Mouse (Mus musculus) thymus, postnatal 36 days (tissue): ENCODE measurements around the gene Ncdn.
A peak's percentile ranks its signal among the peaks of the same experiment; 100 is the strongest.

Source experiments
- DNase-seq, 2 experiments: peaks; one replicate each; pipeline ENCODE4 v3.0.0; 2022; ENCODE audit warnings: mixed read lengths in 2 of 2

Gene Ncdn

DNA sequence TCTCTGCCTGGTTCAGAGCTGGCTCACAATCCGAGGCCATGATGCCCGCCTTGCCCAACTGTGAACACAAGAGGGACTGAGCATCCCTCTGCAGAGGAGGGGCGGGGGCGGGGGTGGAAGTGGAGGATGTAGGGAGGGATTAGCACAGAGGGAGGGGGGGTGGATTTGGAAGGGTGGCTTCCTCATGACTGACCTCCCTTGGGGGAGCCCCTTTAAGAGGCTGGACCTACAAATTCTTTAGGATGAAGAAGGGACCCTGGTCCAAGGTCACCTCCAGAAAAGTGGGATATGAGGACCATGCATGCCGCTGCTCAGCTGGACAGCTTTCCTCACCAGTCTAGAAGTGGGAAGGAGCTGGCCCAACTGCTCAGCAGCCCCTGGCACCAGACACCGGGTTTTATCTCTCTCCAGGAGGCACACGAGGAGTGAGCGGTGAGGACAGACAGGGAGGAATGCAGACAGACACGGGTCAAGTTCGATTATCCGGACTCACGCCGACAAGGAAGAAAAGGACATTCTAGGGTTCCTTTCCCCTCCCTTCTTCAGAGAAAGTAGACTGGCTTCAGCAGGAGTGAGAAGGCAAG, 1.1 kb downstream of the Ncdn start:
- peak in 1 of 2 experiments; percentile 3 for DNase-seq

DNA sequence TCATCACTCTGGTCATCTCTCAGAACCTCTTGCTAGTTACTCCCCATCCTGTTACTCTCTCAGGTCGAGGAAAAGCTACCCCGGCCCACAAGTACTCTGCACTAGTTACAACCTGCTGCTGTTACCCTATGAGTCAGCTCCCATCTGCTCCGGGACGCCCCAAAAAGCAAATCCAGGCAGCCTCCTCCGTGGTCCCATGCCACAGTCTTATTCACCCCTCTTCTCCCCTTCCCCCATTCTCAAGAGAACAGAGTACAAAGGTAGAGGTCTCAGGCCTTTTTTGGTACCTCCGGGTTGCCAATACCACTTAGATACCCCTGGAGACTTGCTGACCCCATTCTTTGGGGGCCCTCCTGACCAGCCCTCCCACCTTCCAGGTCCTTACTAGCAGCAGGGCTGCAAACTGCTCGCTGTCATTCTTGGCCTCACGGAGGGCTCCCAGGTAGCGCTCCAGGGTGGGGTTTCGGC, 1.6 kb downstream of the Ncdn start:
- no peak for DNase-seq

DNA sequence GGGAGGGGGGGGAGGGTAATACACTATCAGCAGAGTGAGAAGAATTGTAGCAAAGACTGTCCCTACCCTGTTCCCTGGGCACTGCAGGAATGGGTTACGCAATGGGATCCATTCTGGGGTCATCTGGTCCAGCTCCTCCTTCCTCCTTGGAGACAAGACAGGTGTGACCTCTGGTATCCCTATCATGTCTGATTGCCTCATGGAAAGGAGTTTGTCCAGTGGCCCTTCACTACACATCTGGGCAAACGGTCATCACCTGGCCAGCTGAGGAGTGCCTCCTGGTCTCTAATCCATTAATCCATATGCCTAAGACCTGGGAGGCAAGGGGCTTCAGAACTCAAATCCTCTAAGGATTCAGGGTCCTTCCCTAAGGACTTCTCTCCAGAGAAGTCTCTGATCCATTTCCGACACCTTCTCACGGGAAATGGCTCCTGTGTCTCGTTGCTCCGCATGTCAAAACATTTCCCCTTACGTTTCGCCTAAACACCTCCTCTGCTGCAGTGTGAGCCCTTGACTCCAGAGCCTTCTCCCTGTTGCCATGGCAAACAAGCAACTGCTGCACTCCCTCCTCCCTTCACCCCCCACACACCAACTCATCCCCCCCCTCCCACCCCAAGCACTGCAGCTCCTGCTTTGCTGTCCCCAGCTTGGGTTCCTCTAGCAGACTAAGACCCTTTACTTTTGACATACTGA, 2.2 kb downstream of the Ncdn start:
- DNase-seq = no peak

DNA sequence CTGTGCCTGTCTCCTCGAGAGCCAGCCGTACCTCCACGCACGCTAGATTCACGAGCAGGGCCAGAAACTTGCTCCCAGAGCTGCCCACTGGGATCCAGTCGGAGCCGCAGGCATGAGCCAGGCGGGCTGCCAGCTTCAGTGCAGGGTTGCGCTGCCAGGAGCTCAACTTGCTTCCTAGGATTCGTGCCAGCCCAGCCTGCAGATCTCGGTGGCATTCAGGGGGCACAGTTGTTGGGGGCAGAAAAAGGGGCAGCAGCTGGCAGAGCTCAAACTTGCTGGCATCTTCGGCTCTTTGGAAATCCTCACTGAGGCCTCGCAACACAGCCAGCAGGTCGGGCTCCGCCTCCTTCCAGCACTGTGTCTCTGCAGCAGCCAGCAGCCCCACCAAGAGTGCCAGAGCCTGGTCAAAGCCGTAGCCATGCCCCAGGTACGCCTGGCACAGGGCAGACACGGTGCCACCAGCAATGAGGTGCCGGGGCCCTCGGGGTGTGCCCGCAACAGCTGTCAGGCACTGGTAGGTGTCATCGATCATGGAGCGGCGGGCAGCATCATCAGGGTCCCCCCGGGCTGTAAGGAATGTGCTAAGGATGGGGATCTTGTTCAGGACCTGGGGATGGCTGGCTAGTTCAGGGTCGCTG, 3.1 kb downstream of the Ncdn start:
- DNase-seq = no peak

DNA sequence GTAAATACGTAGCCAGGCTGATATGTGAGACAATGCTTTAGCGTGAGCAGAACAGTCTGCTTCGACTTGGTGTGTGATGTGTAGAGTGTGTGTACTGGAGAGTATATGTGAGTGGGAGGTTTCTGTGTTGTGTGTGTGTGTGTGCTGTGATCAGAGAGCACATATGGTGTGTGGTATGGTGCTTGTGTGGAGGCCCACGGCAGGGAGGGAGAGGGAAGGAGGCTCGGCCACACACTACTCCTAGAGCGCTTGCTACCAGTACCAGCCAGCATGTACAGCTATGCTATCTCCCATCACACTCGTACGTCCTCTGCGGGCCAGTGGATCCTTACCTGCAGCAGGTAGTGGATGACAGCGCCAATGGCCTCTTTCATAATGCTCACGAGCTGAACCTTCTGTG, 3.7 kb downstream of the Ncdn start:
- DNase-seq = no peak

DNA sequence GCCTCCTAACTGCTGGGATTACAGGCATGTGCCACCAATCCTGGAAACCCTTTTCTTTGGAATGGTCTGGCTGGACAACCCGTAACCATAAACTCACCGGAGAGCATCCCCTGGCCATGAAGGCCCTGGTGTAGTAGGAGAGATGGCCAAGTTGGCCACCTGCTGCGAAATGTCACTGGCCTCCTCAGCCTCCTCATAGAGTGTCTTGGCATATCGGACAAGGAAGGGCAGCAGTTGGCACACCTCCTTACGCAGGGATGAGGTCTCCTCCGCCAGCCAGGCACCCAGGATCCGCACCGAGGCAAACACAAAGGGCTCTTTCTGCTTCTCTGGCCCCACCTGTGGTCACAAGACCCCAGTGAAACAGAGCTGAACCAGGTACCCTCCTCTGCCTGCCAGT, 4.9 kb downstream of the Ncdn start:
- no peak for DNase-seq

DNA sequence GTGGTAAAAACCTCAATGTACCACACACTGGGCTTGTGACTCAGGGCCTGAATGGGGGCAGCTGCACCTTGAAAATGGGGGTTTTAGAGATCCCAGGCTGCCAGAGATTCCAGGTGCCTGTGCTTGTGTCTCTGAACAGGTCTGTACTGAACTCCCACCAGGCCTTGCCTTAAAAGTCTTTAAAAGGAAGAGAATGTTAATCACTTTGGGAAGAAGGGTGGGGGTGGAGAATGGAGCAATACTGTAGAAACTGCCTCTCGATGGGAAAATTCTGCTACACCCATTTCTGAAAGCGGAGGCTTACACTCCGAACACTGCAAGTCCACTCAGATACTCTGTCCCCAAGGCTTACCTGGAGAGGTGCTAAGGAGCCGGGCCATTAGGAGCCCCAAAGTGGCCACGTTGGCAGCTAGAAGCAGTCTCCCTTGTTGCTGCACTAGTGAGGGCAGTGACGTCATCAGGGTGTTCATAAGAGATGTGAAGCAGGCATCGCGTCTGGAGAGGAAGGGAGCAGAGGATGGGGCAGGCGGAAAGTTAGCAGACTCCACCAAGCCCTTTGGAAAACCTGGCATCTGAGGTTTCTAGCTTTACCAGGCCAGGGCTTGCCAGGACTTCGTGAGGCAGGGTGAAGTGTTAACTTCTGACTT, 6.9 kb downstream of the Ncdn start:
- no peak for DNase-seq

DNA sequence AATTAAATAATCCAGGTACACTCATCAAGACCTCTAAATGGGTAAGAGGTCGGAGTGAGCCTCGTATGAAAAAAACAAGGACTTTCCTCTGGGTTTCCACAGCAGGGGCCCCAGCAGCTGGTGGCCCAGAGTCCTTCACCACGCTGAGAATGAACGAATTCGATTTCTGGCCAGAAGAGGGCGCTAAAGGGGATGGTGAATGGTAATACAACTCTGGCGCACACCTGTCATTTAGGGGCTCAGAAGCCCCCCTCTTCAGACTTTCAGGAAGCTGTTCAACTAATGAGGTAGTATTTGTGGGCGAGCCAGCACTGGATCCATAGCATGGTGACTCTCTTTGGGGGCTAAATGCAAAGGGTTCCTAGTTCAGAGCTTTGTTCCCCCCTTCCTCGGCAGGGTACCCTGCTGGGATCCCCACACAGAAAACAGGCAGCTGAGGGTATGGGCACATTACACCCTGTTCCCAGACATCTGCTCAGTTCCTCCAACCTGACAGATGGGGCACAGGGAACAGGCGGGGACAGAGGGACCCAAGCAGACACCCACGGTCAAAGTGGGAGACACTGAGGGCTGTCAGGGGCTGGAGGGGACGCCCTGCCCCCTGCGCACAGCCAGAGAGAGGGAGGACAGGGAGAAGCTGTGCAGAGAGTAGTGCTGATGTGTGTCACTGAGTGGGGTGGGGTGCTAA, 7.6 kb downstream of the Ncdn start:
- peak; percentile 48 to 57 for DNase-seq

DNA sequence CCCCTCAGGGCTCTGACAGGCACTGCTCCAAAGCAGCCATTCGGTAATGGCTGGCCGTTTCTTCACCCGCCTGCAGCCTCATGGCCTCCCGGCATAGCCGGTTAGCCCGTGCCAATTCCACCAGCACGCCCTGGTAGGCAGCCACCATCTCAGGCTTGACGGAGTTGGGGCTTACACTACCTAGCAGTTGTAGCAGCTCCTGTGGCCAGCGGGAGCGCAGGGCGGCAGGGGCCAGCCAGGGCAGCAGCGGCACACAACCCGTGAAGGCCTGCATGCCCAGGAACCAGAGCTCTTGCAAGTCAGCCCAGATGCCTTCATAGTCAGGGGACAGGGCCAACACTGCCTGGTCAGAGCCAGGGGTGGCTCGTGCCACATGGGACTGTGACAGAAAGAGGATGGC, 8.4 kb downstream of the Ncdn start:
- no peak for DNase-seq

DNA sequence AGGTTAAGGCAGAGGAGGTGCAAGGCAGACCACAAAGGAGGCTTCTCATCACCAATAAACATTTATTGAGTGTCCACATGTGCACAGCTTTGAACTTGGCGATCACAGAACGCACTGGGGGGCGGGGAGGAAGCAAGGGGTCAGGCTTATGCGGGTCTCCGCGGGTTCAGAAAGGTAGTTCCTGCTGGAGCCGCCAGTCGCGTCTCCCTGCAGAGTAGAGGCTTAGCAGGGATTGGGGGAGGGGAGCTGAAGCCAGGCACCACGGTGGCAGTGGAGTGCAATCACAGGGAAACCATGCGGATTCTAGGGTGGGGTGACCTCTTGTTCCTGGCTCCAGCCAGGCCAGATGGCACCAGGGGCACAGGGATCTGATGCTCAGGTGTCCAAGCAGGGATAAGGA, 9.5 kb downstream of the Ncdn start:
- DNase-seq = no peak

DNA sequence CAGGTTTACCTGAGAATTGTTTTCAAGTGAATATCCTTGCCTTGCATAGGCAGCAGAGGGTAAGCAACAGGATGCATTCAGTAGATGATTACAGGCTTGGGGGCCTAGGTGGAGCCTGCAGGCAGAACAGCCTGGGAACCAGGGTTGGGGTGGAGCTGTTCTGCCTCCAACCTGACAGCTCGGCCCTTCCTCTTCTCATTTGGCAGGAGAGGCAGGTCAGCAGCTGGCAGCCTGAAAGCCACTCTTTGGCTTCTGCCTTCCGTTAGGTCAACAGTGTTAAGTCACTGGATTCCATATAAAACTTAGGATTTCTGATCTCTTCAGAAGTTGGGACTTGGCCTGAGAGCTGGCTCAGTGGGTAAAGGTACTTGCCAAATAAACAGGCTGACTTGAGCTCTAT, 10.3 kb downstream of the Ncdn start:
- no peak for DNase-seq

DNA sequence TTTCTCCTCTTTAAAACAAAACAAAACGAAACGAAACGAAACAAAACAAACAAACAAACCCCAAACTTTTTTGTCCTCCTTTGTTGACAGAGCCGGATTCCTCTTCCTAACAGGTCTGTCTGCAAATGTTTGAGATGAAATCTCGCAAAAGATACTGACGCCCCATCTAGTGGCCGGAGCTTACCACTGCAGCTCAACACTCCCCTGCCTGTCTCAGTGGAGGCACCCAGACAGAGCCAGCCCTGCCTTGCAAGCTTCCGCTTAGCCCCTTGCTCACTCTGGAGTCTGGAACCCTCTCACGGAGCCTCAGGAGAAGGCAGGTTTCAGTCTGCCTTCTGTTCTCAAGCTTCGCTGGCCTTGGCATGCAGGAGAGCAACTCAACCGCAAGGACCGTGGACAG, 11.8 kb downstream of the Ncdn start:
- DNase-seq = peak; percentile 78 to 79

DNA sequence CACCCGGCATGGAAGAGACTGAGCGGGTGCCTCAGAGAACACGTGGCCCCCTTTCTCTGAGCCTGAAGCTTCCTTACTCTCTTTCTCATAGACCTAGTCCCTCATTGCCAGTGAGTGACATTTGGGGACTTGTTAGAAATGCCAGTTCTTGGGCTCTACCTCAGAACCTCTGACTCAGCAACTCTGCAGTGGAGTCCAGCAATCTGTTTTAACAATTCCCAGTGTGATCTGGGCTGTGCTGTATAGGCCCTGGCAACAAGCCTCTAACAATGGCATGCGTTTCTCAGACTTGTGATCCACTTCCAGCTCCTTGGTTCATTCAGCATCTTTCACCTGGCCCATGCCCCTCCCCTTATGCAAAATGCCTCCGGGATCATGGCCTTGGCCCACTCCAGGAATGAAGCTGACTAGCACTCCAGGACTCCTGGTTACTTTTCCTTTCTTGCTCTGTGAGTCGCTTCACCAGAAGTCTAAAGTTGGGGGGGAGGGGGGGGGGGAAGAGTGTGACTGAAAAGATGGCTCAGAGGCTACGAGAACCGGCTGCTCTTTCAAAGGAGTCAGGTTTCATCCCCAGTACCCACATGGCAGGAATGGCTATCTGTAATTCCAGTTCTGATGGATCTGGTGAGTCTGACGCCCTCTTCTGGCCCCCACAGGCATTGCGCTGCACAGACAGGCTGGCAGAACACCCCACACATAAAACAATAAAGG, 13.1 kb downstream of the Ncdn start:
- DNase-seq = no peak

DNA sequence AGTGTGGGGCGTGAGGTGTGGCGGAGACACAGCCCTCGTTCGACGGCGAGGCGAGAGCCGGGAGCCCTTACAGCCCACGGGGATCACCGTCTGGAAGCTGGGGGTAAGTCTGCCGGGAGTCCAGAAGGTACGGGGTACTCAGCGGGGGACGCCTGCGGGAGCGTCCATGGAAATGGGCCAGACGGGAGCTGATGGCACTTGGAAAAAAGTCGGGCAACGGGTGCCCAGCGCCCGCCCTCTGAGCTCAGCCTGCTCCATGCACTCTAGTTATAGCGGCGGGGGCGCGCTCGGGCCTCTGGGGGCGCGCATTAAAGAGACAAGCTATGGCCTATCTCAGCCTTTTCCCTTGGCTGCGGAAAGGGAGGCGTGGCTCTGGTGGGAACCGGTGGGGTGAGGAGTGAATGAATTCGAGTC, 17.2 kb downstream of the Ncdn start, which contains the start of gene Tfap2e:
Gene Tfap2e (minus strand): TSS at position 240 of the 414 bp plus-strand sequence.
- no peak for DNase-seq

DNA sequence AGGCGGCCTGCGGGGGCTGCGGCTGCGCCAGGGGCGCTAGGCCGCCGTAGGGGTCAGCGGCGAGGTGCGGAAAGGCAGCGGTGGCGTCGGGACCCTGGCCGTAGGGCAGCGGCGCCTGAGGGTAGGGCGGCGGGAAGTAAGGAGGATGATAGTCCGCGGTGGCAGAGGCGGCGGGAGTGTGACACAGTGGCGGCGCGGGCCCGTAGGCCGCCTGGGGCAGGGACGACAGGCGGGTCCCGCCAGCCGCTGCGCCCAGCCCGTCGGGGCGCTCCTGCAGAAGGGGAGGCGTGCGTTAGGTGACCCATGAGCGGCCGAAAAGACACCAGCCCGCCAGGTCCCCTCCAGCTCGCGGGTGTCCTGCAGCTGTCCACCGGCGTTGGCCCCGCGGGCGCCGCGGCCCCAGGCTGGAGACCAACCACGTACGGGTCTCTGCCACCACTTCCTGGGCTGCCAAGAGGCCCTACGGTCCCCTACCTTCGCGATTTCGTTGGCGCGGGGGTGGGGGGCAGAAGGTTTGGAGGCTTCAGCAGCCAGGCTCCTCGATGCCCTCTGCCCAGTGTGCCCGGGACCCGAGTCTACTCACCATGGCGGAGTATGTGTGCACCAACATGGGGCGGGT, 17.7 kb downstream of the Ncdn start:
- DNase-seq = no peak

DNA sequence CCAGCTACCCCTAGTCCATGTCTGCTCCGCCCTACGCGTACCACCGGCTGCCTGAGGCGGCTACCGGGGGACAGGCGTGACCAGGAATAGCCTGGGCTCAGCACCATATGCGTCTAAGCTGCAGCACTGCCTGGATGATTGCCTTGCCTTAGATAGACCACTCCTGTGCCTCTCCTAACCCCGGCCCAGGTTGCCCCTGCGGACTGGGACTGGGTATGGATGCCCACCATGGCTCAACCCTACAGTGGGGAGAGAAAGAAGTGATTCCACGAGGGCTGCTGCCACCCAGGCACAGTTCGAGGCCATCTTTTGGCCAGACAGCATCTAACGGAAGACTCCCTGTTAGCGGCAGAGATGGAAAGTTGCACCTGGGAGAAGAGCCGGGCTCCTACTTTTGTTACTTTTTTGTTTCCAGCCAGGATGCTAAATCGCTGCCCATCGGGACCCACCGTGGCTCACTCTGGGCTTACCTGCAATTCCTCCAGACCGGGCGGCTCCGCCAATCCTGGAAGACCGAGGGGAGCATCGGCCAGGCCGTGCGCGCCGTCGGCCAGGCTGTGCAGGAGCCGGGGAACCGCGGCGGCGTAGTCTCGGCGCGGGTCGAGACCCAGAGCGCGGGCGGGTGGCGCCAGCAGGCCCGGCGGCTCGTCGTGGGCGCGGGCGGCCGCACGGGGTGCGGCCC, 18.4 kb downstream of the Ncdn start:
- DNase-seq = no peak

DNA sequence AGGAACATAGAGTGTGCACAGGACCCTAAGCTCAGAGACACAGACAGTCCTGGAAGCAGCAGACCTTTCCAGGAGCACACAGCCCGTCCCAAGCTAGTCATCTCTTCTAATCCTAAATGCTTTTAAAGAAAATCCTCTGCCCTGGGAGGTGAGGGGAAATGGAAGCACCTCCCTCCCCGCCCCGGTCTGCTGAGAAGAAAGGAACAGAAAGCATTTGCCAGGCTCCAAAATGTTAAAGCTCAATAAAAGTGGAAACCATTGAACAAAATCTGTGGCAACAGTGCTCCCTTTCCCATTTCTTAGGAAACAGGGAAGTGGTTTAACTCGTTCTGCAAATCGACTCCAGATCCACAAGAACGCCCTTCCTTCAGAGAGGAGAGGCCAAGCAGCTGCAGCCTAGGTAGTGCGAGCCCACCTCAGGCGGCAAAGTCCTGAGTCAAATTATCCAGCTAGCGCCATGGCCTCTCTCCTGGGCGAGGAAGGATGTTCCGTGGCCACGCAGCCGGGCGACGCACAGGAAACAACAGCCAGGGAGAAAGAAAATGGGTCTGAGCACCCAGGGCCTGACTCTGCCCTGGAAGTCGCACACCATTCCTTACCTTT, 19.1 kb downstream of the Ncdn start:
- no peak for DNase-seq

DNA sequence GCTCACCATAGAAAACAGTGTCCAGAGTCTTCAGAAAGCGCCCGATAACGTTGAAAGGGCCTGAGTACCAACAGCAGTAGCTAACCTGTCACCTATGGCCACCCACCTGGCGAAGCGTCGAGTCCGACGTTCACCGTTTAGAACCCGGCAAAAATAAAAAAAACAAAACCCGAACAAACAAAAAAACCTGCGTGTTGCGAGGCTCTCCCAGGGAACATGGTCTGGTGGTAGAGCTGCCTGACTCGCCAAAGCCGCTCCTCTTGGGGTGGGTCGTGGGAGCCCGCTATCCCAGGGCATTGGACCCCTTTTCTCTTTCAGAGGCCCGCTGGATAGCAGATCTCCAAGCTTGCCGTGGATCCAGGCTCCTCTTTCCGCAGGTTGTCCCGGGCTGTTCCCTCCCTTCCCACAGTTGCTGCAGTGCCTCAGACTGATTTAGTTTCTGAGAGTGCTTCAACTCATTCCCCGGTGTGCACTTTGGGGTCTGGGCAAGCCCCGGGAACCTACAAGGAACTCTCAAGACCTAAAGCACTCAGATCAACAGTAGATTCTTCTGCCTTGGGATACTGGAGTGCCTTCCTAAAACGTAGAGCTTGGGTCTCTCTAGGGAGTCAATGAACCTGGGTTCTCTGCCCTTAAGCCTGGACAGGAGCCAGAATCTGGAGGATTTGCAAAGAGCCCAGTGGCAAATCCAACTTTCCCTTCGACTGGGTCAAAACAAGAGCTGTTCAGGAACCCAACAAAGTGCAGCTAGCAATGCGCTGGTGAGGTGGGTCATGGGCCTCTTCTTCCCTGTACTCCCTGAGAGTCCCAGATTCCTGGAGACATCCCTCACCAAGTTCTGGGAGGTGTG, 20.5 kb downstream of the Ncdn start:
- no peak for DNase-seq

DNA sequence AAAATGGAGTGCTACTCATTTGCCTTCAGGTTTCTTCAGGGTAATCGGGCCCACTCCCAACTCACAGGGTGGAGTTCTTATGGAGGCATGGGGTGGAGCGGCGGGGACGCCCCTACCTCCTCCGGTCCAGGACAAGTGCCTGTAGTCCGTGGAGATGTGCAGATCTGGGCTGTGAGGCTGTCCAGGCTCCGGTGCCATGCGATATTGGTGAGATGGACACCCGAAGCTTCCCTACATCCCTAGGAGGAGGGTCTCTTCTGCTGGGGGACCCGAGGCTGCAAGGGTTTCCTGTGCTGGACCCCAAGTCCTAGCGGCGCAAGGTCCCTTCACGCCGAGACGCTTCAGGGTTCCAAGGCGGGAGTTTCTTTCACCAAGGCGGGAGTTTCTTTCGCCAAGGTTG, 21.1 kb downstream of the Ncdn start:
- DNase-seq = no peak

DNA sequence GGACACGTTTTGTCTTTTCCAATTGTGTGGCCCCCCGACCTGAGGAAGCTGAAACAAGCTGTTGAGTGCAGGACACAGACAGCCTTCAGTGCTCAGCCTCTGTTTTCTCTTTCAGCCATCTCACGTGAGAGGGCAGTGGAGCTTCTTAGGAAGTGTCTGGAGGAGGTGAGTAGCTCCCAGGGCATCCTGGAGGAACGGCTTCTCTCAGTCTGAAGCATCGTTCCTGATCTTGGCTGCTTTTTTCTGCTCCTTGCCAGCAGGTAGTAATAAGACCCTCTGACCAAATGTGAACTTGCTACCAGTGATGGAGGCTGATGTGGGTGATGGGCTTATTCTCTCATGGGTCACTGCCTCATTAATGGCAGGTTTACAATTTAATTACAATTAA, 45.8 kb downstream of the Ncdn start:
- no peak for DNase-seq
